Mouse (Mus musculus): ENCODE data around the gene Plekho2. TPM values are rescaled to one million over a fixed set of nuclear protein-coding genes. Genes with fewer than 3 reads are reported as not detected.

Gene Plekho2
- polyA plus RNA-seq, 1 experiment from 2014 or later, result 10.6 TPM

DNA sequence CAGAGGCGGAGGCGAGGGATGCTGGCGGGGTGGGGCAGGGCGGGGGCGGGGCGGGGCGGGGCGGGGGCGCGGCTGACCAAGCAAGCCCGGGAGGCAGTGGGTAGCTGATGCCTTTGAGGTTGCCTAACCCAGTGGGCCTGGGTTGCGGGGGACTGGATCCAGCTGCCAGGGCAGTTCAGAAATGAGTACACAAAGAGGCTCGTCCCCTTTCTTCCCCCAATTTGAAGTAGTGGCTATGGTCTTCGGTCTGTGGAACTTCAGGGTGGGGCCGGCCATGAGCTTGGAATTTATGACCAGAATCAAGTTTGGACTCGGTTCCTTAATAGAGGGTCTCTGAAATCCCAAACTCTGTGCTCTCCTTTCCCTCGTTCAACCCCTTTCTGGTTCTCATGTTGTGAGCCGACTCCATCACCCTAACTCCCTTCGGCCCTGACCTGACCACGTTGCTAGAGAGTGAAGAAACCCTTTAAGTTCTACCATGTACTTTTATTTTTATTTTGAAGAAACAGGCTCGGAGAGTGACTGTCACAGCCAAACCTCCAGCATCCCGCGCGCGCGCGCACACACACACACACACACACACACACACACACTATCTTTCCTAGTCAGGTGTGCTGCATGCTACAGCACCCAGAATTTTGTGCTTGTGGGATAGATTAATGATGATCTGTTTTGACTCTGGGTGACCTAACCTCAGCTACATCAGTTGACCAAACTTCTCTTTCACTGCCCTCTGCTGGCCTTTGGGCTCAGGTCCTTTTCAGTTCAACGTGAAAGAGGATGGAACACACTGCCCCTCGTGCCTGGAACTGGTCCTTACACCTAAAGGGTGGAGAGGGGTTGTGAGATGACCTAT is 789 bp upstream of the Plekho2 start:
- H3K4me2 ChIP-seq (replicated peaks), result peak overlapping the region; percentile 66
- H3K27ac ChIP-seq (replicated peaks), result peak overlapping the region; percentile 79
- H3K4me1 ChIP-seq, result peaks cover 36% of the 10 kb centered on the region
- peak; percentile 81 for ATAC-seq (ENCODE audit: low FRiP score, low read depth)
- H3K36me3 ChIP-seq, result no peaks in the 10 kb centered on the region
- H3K9me3 ChIP-seq, result no peaks in the 10 kb centered on the region
- H3K4me3 ChIP-seq, result peak overlapping the region; percentile 58
- H3K9ac ChIP-seq (replicated peaks), result peak overlapping the region; percentile 49
- H3K27me3 ChIP-seq, result no peaks in the 10 kb centered on the region
- 8% methylated on average over 22 of the region's 29 CpGs for WGBS

- H3K27me3 ChIP-seq, result no peaks in the 10 kb centered on the region
- WGBS, result 67% methylated on average over 9 of the region's 9 CpGs
- H3K4me1 ChIP-seq, result peaks cover 46% of the 10 kb centered on the region
- H3K4me2 ChIP-seq (replicated peaks), result peak overlapping the region; percentile 66
- H3K27ac ChIP-seq (replicated peaks), result no peak overlapping the region
- no peaks in the 10 kb centered on the region for H3K36me3 ChIP-seq
- no peak for ATAC-seq (ENCODE audit: low FRiP score, low read depth)
- peak overlapping the region; percentile 58 for H3K4me3 ChIP-seq
- H3K9ac ChIP-seq (replicated peaks), result no peak overlapping the region
- no peaks in the 10 kb centered on the region for H3K9me3 ChIP-seq
These were observed 1.0 kb downstream of the Plekho2 start for GRCm38 (mm10) chr9:65578801-65579249.

GRCm38 (mm10) chr9:65577511-65578196 is 2.2 kb downstream of the Plekho2 start:
- WGBS, result 89% methylated on average over 4 of the region's 4 CpGs
- Histone ChIP-seq H3K36me3 (no peaks in the 10 kb centered on the region), H3K4me1 (peaks cover 46% of the 10 kb centered on the region), H3K27ac (replicated peaks) (no peak overlapping the region), H3K4me3 (no peak overlapping the region), H3K9ac (replicated peaks) (no peak overlapping the region), H3K27me3 (no peaks in the 10 kb centered on the region), H3K9me3 (no peaks in the 10 kb centered on the region), H3K4me2 (replicated peaks) (no peak overlapping the region)
- ATAC-seq (ENCODE audit: low FRiP score, low read depth), result no peak

- Histone ChIP-seq H3K9me3 (no peaks in the 10 kb centered on the region), H3K36me3 (no peaks in the 10 kb centered on the region), H3K4me1 (peaks cover 46% of the 10 kb centered on the region), H3K27me3 (no peaks in the 10 kb centered on the region), H3K4me2 (replicated peaks) (no peak overlapping the region), H3K4me3 (no peak overlapping the region), H3K27ac (replicated peaks) (no peak overlapping the region), H3K9ac (replicated peaks) (no peak overlapping the region)
- 38% methylated on average over 7 of the region's 7 CpGs for WGBS
- ATAC-seq (ENCODE audit: low FRiP score, low read depth), result no peak
These were observed 2.9 kb downstream of the Plekho2 start for GRCm38 (mm10) chr9:65576861-65577510.

DNA sequence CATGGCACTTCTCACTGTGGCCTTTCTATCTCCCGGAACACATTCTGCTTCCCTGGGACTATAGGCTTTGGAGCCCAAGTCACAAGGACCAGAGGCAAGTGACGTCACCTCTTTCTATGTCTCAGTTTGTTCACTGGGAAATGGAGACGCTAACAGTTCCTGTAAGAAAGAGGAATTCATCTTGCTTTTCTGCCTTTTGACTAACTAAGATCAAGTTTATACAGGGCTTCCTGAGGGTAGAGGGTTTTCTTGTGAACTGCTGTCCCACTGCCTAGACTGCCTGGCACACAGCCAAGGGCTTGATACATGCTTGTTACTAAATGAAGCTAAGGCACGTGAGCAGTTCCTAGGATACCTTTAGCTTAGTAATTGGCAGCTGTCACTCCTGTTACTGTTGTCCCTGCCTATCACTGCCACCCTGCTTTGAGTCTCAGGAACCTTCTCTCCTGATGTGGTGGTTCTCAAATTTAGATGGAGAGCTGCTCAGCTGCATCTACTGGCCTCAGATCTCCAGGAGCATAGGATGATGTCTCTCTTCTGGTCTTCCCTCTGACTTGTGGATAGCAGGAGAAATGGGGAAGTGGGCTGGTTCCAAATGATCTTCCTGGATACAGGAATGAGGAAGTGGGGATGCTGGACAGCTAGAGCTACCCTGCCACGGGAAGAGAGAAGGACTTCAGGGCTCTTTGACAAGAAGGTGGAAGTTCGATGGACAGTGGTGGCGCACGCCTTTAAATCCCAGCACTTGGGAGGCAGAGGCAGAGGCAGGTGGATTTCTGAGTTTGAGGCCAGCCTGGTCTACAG is 4.2 kb downstream of the Plekho2 start:
- no peak overlapping the region for H3K9ac ChIP-seq (replicated peaks)
- no peak overlapping the region for H3K4me2 ChIP-seq (replicated peaks)
- ATAC-seq (ENCODE audit: low FRiP score, low read depth), result no peak
- WGBS, result 85% methylated on average over 8 of the region's 8 CpGs
- no peaks in the 10 kb centered on the region for H3K9me3 ChIP-seq
- no peak overlapping the region for H3K27ac ChIP-seq (replicated peaks)
- H3K4me3 ChIP-seq, result no peak overlapping the region
- no peaks in the 10 kb centered on the region for H3K27me3 ChIP-seq
- H3K4me1 ChIP-seq, result peaks cover 42% of the 10 kb centered on the region
- H3K36me3 ChIP-seq, result no peaks in the 10 kb centered on the region

GRCm38 (mm10) chr9:65574513-65575392 is 5.1 kb downstream of the Plekho2 start:
- Histone ChIP-seq H3K27ac (replicated peaks) (no peak overlapping the region), H3K36me3 (no peaks in the 10 kb centered on the region), H3K27me3 (no peaks in the 10 kb centered on the region), H3K4me2 (replicated peaks) (no peak overlapping the region), H3K9ac (replicated peaks) (no peak overlapping the region), H3K9me3 (no peaks in the 10 kb centered on the region), H3K4me1 (peaks cover 40% of the 10 kb centered on the region), H3K4me3 (no peak overlapping the region)
- WGBS, result 89% methylated on average over 11 of the region's 11 CpGs
- ATAC-seq (ENCODE audit: low FRiP score, low read depth), result no peak

DNA sequence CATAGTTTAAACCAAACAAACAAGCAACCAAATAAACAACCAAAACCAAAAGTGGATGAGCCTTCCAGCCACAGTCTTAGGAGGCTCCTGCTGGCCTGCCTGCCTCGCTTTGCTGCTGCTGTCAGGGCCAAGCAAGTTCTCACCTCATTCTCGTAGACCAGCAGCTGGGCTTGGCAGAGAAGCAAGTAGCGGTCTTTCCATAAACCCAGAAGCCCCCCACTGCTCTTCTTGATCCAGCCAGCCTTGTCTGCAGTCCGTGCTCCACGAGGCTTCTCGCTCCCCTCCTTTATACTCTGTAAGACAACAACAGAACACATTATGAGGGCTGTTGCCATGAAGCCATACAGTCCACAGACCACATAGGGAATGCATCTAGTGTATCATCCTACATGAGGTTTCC is 7.0 kb downstream of the Plekho2 start:
- no peaks in the 10 kb centered on the region for H3K9me3 ChIP-seq
- H3K4me3 ChIP-seq, result no peak overlapping the region
- ATAC-seq (ENCODE audit: low FRiP score, low read depth), result no peak
- H3K4me1 ChIP-seq, result peaks cover 23% of the 10 kb centered on the region
- H3K27me3 ChIP-seq, result no peaks in the 10 kb centered on the region
- H3K27ac ChIP-seq (replicated peaks), result no peak overlapping the region
- WGBS, result 83% methylated on average over 6 of the region's 6 CpGs
- no peak overlapping the region for H3K4me2 ChIP-seq (replicated peaks)
- H3K9ac ChIP-seq (replicated peaks), result no peak overlapping the region
- 0 out of 2 replicates have a peak, but pooled peaks cover 1% of the 10 kb centered on the region for H3K36me3 ChIP-seq

GRCm38 (mm10) chr9:65569491-65569971 is 10.3 kb downstream of the Plekho2 start:
- H3K27ac ChIP-seq (replicated peaks), result no peak overlapping the region
- no peaks in the 10 kb centered on the region for H3K9me3 ChIP-seq
- H3K9ac ChIP-seq (replicated peaks), result no peak overlapping the region
- no peaks in the 10 kb centered on the region for H3K27me3 ChIP-seq
- H3K4me3 ChIP-seq, result no peak overlapping the region
- no peak for ATAC-seq (ENCODE audit: low FRiP score, low read depth)
- 87% methylated on average over 6 of the region's 6 CpGs for WGBS
- H3K4me1 ChIP-seq, result no peaks in the 10 kb centered on the region
- H3K36me3 ChIP-seq, result peaks cover 10% of the 10 kb centered on the region
- no peak overlapping the region for H3K4me2 ChIP-seq (replicated peaks)

DNA sequence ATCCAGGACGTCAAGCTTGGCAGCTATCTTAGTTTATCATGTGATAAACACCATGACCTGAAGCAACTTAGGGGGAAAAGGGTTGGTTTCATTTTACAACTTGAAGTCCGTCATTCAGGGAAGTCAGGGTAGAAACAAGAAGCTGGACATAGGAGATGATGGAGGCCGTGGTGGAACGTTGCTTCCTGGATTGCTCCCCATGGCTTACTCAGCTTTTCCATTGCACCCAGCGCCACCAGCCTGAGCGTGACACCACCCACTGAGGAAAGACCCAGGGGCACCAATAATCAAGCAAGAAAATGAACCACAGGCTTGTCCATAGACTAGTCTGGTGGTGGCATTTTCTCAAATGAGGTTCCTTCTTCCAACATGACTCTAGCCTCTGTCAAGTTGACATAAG is 11.1 kb downstream of the Plekho2 start:
- Histone ChIP-seq H3K4me1 (no peaks in the 10 kb centered on the region), H3K9me3 (no peaks in the 10 kb centered on the region), H3K4me3 (no peak overlapping the region), H3K27ac (replicated peaks) (no peak overlapping the region), H3K9ac (replicated peaks) (no peak overlapping the region), H3K4me2 (replicated peaks) (no peak overlapping the region), H3K36me3 (peaks cover 11% of the 10 kb centered on the region), H3K27me3 (no peaks in the 10 kb centered on the region)
- WGBS, result 94% methylated on average over 6 of the region's 6 CpGs
- no peak for ATAC-seq (ENCODE audit: low FRiP score, low read depth)

DNA sequence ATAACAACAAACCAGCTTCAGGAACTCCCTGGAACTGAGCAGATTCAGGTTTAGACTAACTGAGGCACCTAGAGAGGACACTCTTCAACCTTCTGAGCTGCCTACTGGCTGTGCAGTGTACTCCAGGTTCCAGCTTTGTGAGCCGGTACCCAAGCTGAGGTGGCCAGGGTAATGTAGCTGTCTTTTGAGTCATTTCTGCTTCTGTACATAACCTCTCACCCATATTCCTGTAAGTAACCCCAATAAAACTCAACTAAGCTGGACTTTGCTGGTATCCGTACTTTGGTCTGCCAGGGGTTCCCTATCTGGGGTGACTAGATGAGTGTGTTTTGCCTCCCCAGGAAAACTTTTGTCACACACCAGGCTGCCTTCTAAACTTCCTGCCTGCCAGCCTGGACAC is 15.1 kb downstream of the Plekho2 start:
- no peak overlapping the region for H3K4me3 ChIP-seq
- no peaks in the 10 kb centered on the region for H3K27me3 ChIP-seq
- WGBS, result 91% methylated on average over 2 of the region's 2 CpGs
- H3K4me1 ChIP-seq, result peaks cover 13% of the 10 kb centered on the region; the same call in 1 of the 2 replicates
- no peak overlapping the region for H3K27ac ChIP-seq (replicated peaks)
- no peak overlapping the region for H3K9ac ChIP-seq (replicated peaks)
- no peak overlapping the region for H3K4me2 ChIP-seq (replicated peaks)
- no peak for ATAC-seq (ENCODE audit: low FRiP score, low read depth)
- H3K36me3 ChIP-seq, result peaks cover 30% of the 10 kb centered on the region
- H3K9me3 ChIP-seq, result no peaks in the 10 kb centered on the region

DNA sequence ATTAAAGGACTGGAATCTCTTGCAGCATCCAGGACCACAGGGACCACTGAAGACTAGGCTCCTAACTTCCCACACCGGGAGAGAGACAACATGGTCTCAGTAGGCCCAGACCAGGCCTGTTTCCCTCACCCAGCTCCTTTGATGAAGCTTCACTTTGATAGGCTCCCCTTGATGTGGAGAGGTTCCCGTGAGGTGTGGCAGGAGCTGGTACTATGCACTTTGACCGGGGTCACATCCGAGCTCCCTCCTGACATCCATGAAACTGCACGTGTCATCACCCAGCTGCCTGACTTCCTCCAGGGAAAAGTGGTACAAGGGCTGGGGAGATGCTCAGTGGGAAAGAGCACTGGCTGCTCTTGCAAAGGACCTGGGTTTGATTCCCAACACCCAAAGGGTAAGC is 16.8 kb downstream of the Plekho2 start:
- 93% methylated on average over 5 of the region's 5 CpGs for WGBS
- H3K27ac ChIP-seq (replicated peaks), result no peak overlapping the region
- no peak overlapping the region for H3K9ac ChIP-seq (replicated peaks)
- no peaks in the 10 kb centered on the region for H3K27me3 ChIP-seq
- no peak overlapping the region for H3K4me2 ChIP-seq (replicated peaks)
- no peaks in the 10 kb centered on the region for H3K9me3 ChIP-seq
- peaks cover 44% of the 10 kb centered on the region for H3K36me3 ChIP-seq
- no peak overlapping the region for H3K4me3 ChIP-seq
- ATAC-seq (ENCODE audit: low FRiP score, low read depth), result no peak
- peaks cover 13% of the 10 kb centered on the region; the same call in 1 of the 2 replicates for H3K4me1 ChIP-seq
